ENCODE assay signal across 8 mouse cellular contexts in the genomic region with DNA sequence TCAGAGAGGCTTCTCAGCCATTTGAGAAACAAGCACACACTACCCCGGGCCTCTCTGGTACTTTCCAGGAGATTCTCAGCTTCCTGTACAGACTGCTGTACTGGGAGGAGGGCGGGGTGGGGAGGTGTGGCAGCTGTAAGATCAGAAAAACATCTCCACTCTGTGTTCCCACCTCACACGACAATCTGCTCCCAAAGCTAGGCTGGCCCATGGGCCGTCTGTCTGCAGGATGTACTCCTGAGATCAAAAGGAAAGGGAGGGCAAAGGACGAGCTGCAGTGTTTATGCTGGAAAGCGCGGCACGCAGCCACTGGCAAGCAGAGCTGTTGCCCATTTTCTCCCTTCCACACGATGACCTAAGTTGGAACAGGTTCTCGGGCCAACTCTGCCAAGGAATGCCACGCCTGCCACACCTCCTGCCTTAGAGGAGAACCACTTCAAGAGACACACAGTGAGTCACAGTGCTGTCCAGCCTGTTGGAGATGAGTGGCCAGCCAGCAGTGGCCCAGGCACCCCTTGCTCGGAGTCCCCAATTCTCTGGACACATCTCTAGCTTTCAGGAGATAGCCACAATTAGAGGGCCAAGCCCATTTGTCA.
A peak's percentile ranks its signal among the peaks of the same experiment; 100 is the strongest.
DNase-seq lines count a peak whose midpoint lies in the region; ATAC-seq and TF ChIP-seq lines count a peak whose summit lies in the region.

No protein-coding gene starts in this region.

- no peak for TF ChIP-seq EP300 in stomach, postnatal 0 days (optimal IDR thresholded peaks at IDR 0.05)

- no peak overlapping the region for H3K4me3 ChIP-seq in stomach, postnatal 0 days (ENCODE audit: low read depth, low read length)
- H3K4me3 ChIP-seq in forebrain, embryonic 16.5 days (replicated peaks; ENCODE audit: low read length): no peak overlapping the region
- no peak overlapping the region for H3K4me3 ChIP-seq in midbrain, embryonic 10.5 days

- H3K27me3 ChIP-seq in stomach, postnatal 0 days (ENCODE audit: control insufficient read depth, insufficient read depth, low read length): no peaks in the 10 kb centered on the region
- H3K27me3 ChIP-seq in forebrain, embryonic 16.5 days (replicated peaks; ENCODE audit: control insufficient read depth, insufficient read depth, low read length): no peaks in the 10 kb centered on the region
- H3K27me3 ChIP-seq in midbrain, embryonic 10.5 days (ENCODE audit: low read depth, poor library complexity, severe bottlenecking): no peaks in the 10 kb centered on the region

- ATAC-seq in stomach, postnatal 0 days (ENCODE audit: low FRiP score, low TSS enrichment): peak; percentile 53
- no peak for ATAC-seq in megakaryocyte, adult 5-6 weeks (ENCODE audit: poor library complexity, severe bottlenecking)
- ATAC-seq in forebrain, embryonic 16.5 days: no peak

- 31% methylated on average over 12 of the region's 12 CpGs for WGBS in stomach, postnatal 0 days
- 79% methylated on average over 12 of the region's 12 CpGs for WGBS in forebrain, embryonic 16.5 days
- WGBS in midbrain, embryonic 10.5 days: 82% methylated on average over 12 of the region's 12 CpGs

- no peaks in the 10 kb centered on the region for H3K9me3 ChIP-seq in stomach, postnatal 0 days (ENCODE audit: control insufficient read depth, low read length)
- no peaks in the 10 kb centered on the region for H3K9me3 ChIP-seq in forebrain, embryonic 16.5 days (ENCODE audit: control insufficient read depth, low read length)
- no peaks in the 10 kb centered on the region for H3K9me3 ChIP-seq in midbrain, embryonic 10.5 days (replicated peaks)

- H3K36me3 ChIP-seq in stomach, postnatal 0 days (ENCODE audit: control insufficient read depth, insufficient read depth, low read length): peaks cover 8% of the 10 kb centered on the region; the same call in 1 of the 2 replicates
- peaks cover 30% of the 10 kb centered on the region for H3K36me3 ChIP-seq in forebrain, embryonic 16.5 days (ENCODE audit: control insufficient read depth, insufficient read depth)
- peaks cover 50% of the 10 kb centered on the region for H3K36me3 ChIP-seq in midbrain, embryonic 10.5 days

- H3K4me2 ChIP-seq in stomach, postnatal 0 days (replicated peaks; ENCODE audit: low read depth): no peak overlapping the region
- no peak overlapping the region for H3K4me2 ChIP-seq in forebrain, embryonic 16.5 days (ENCODE audit: low read length)

- peak; percentile 54 for DNase-seq in urinary bladder, adult 2 months (ENCODE audit: low spot score)
- DNase-seq in urinary bladder, postnatal 10 days (ENCODE audit: low spot score): no peak
- peak; percentile 79 to 82 for DNase-seq in cerebellum, postnatal 36 days
- DNase-seq in kidney, adult 8-10 months: peak; percentile 71 to 76
- DNase-seq in stomach, postnatal 0 days (ENCODE audit: low spot score): peak; percentile 59
- no peak for DNase-seq in midbrain, embryonic 10.5 days (ENCODE audit: low spot score)

- TF ChIP-seq CTCF in stomach, postnatal 0 days (IDR thresholded peaks at IDR 0.05; ENCODE audit: low read depth): no peak

- peak overlapping the region; percentile 35 for H3K27ac ChIP-seq in stomach, postnatal 0 days (replicated peaks)
- H3K27ac ChIP-seq in forebrain, embryonic 16.5 days (ENCODE audit: low read length): no peak overlapping the region
- H3K27ac ChIP-seq in midbrain, embryonic 10.5 days (replicated peaks): no peak overlapping the region

- H3K4me1 ChIP-seq in stomach, postnatal 0 days (replicated peaks; ENCODE audit: control insufficient read depth, insufficient read depth): no peaks in the 10 kb centered on the region
- H3K4me1 ChIP-seq in forebrain, embryonic 16.5 days (replicated peaks; ENCODE audit: control insufficient read depth, insufficient read depth, low read length): no peaks in the 10 kb centered on the region
- H3K4me1 ChIP-seq in midbrain, embryonic 10.5 days: no peaks in the 10 kb centered on the region; the same call in 1 of the 2 replicates

- no peak overlapping the region for H3K9ac ChIP-seq in stomach, postnatal 0 days (ENCODE audit: low read length)
- H3K9ac ChIP-seq in forebrain, embryonic 16.5 days (replicated peaks; ENCODE audit: low read depth, low read length): no peak overlapping the region

Comparison
In these comparisons a context has a peak if more than half of its experiments do, and no peak if none do; other contexts are left out.
1. DNase-seq: peak in urinary bladder, adult 2 months (single experiment), cerebellum, postnatal 36 days (2 of 2), kidney, adult 8-10 months (2 of 2) and stomach, postnatal 0 days (single experiment); none in urinary bladder, postnatal 10 days (single experiment) and midbrain, embryonic 10.5 days (single experiment).